Mouse (Mus musculus): Measurements from ENCODE around the gene Fem1b.

Fem1b gene

DNA sequence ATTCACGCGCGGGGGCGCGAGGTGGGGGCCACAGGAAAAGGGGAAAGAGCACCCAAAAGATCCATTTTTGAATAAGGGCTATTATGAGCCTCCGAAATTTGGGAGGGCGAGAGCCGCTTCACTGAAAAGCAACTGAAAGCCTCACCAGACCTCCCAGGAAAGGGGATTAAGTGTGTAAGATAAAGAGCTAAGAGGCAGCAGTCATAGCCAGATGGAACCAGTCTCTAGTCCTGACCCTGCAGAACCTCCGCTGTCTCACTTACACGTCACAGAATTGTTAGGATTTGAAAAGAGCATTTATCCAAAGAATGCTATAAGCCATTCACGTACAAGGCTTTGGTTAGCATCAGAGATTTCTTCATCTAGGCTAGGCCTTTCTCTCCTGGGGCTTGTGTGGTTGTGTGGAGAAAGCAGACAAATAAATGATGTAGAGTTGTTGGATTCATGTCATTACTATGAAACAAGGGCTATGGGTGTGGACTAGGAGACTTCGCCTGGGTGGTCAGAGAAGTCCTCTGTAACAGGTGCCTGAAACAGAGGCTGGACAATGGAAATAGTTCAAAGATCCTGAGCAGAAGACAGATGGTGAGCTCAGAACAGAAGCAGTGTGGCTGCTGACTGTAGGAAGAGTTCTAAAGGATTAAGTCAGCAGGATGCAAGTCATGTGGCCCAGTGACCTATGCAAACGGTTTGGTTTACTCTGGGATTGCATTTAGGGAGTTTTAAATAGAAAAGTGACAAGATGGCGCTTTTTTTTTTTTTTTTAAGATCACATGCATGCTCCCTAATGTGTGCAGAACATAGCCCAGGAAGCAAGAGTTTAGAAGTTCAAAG, 699 bp upstream of the Fem1b start:
- TF ChIP-seq GATA4 (IDR thresholded peaks at IDR 0.05; ENCODE audit: insufficient replicate concordance, low read length), result no peak

DNA sequence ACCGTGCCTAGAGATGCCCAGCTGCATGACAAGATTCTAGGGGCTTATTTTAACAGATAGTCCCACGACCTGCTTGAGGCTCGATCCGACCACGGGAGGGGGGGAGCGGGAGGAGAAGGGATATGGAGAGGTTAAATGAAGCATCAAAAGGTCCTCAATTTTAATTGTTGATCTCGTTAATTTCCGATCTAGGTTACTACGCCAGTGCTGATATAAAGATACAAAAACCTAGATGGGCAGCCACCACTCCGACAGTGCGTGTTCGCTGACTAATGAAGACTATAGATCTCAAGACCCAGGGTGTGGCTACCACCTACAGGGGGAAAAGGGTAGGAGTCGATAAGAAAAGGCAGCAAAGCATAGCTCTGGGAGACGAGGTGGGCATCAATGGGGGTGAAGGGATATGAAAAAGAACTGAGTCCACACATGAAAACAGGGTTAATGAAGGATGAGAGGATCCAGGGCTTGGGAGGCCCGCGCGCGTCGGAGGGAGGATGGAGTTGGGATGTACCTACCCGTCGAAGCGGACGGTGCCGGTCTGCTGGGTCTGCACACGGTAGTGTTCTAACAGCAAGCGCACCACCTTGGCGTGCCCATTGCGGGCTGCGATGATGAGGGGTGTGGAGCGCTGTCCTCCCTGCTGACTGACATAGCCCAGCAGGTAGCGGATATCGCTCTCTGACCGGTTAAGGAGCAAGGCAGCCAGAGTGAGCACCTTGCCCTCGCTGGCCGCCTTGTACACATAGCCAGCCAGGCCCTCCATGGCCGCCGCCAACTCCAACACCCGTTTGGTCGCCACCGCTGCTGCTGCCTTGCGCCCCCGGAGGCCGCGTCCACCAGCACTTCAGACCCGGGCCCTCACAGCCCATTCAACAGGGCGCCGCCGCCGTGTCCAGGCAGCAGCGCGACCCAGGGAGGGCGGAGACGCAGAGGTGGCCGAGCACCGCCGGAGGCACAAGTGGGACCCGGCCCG, 905 bp downstream of the Fem1b start:
- no peak for TF ChIP-seq GATA4 (IDR thresholded peaks at IDR 0.05; ENCODE audit: insufficient replicate concordance, low read length)

DNA sequence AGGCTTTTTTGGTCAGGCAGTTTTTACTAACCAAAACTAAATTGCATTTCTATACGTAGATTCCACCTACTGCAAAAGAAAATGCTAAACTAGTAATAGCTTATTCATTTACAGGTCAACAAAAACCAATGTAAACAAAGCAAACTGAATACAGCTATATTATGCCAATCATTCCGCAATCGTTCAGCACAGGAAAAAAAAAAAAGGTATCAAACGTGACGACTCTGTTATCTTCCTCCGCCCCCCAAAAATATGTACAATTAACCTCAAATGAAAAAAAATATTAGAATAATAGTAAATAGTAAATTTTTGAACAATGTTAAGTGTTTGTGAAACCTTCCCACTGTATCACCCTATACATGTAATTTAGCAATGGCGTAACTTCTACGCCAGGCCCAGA, 1.6 kb downstream of the Fem1b start:
- no peak for TF ChIP-seq GATA4 (IDR thresholded peaks at IDR 0.05; ENCODE audit: insufficient replicate concordance, low read length)

DNA sequence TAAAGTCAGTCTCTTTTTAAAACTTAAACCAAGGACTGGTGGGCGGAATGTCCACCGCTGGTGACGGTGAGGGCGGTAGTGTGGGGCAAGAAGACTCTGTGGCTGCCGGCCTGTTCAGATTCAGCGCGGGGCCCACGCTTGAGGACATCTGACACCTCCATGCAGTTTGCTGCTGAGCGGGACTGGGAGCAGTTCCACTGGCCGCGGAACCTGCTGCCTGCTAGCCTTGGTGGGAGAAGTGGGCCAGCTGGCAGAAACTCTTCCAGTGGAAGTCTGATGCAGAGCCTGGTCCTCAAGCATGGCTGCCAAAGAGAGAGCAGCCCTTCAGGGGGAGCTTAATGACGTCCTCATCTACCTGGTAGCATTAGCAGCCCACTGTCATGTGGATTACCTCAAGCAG, 21.9 kb downstream of the Fem1b start:
- TF ChIP-seq GATA4 (IDR thresholded peaks at IDR 0.05; ENCODE audit: insufficient replicate concordance, low read length), result no peak

DNA sequence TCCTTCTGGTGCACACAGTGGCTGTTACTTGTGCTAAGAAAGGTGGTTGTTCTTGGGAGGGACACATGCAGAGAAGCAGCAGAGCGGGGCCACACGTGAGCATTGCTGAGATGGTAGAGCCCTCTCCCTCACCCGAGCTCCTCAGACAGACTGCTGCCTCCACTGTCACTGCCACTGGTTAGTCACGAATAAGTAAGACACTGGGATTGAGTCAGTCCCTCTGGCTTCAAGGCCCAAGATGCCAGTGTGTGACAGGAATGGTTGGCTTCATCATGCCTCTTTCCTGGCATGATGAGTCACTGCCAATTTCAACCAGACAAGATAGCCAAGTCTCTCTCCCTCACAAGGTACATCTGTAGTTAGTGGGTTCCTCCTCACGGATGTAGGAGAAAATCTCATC, 25.0 kb downstream of the Fem1b start:
- no peak for TF ChIP-seq GATA4 (IDR thresholded peaks at IDR 0.05; ENCODE audit: insufficient replicate concordance, low read length)

DNA sequence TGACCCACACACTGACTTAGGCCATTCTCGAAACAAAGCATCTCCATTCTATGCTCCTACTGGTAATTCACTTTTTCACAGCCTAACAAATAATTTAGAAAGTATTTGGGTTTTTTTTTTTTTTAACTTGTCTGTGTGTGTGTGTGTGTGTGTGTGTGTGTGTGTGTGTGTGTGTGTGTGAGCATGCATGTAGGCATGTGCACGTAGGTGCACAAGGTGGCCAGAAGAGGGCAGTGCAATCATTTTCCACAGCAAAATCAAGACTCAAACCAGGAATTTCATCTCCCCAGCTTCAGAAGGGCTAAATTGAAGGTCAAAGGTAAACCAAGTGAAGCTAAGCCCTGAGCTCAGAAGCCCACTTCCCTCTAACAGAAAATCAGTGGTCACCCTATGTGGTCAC, 27.5 kb downstream of the Fem1b start:
- no peak for TF ChIP-seq GATA4 (IDR thresholded peaks at IDR 0.05; ENCODE audit: insufficient replicate concordance, low read length)

DNA sequence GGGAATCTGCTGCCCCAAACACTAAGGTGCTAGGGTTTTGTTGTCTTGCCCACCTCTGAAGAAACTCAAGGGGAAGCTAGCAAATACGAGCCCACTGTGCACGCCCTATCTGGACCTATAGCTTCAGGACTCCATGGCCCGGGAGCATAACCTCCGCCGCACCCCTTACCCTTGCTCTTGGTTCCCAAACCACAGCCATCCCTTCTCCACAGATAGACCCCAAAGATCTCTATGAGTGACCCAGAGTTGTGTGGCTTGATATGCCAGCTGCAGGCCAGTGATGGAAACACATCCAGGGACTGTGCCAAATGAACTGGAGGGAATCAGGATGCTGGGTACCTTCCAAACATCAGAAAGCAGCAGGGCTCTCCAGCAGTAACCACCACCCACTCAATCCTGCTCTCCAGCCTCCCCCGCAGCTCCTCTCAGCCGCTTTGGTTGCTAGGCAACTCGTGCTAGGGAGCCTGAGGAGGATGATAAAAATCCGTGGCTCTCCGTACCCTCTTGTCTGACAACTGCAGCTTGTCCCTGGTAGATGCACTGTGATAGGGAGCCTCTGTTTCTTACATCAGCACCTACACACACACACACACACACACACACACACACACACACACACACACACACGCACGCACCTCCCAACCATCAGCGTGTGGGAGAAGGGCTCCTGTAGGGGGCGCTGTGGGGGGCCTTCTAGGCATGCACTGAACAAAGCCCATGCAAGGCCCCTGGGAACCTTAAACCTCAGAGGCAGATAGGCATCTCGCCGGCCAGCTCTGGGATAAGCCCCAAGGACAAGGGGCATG, 28.6 kb downstream of the Fem1b start:
- TF ChIP-seq GATA4 (IDR thresholded peaks at IDR 0.05; ENCODE audit: insufficient replicate concordance, low read length), result no peak

DNA sequence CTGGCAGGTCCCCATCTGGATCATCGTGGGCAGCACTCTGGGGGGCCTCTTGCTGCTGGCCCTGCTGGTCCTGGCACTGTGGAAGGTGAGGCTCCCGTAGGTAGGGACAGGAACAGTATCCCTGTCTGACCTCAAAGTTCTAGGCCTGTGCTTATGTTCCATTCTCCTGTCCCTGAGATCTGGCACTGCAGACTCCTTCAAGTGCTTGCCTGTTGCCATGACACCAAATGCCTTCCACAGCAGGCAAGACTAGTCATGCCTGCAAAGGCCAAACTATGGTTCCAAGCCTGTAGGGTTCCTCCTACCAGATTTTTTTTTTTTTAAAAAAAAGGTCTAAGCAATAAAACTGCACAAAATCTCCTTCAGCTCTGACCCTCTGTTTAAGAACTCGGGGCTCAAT, 29.8 kb downstream of the Fem1b start:
- TF ChIP-seq GATA4 (IDR thresholded peaks at IDR 0.05; ENCODE audit: insufficient replicate concordance, low read length), result no peak

DNA sequence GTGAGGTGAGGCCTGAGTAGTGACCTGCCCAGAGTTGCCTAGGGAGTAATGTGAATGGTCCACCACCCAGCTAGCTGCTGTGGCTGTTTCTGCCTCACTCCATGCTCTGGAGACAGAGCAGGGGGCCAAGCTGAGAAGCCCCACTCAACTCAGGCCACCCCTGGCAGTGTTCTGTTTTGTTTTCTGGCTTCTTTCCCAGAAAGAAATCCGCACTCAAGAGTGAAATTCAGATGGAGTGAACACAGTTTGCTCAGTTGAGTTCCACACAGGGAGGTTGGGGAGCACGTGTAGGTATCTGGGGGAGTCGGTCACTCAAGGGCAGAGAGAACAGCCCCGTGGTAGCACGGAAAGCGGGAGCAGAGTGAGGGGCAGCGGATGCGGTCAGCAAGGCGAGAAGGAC, 33.0 kb downstream of the Fem1b start:
- TF ChIP-seq GATA4 (IDR thresholded peaks at IDR 0.05; ENCODE audit: insufficient replicate concordance, low read length), result no peak

DNA sequence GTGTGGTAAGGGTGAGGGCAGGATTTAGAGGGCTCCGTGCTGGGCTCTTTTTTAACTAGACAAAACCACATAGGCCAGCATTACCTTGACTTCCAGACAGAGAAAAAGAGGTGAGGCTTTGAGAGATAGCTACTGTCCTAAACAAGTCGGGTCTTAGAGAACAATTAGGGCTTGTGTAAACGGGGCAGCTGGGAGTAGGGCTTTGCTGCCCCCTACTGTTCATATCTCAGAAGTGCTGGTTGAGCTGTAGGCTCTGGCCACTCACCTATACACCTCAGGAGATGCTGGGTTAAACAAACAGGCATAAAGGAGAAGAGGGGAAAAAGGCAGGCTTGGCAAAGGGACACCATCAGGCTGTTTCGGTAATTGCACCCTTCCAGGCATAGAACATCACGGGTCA, 34.3 kb downstream of the Fem1b start:
- TF ChIP-seq GATA4 (IDR thresholded peaks at IDR 0.05; ENCODE audit: insufficient replicate concordance, low read length), result no peak

DNA sequence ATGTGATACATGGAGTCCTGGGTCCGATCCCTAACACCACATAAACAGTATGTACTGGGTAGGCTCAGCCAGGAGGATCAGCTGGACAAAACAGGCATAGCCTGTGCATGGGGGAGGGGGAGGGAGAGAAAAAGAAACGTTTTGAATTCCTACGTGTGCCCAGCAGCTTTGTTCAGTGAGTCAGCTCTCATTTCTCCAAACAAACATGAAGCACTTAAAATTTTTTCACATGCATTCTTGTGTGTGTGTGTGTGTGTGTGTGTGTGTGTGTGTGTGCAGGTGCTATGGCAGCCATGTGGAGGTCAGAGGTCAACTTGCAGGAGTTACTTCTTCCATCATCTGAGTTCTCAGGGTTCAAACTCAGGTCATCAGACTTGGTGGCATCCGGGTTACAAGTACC, 36.3 kb downstream of the Fem1b start:
- TF ChIP-seq GATA4 (IDR thresholded peaks at IDR 0.05; ENCODE audit: insufficient replicate concordance, low read length), result no peak

DNA sequence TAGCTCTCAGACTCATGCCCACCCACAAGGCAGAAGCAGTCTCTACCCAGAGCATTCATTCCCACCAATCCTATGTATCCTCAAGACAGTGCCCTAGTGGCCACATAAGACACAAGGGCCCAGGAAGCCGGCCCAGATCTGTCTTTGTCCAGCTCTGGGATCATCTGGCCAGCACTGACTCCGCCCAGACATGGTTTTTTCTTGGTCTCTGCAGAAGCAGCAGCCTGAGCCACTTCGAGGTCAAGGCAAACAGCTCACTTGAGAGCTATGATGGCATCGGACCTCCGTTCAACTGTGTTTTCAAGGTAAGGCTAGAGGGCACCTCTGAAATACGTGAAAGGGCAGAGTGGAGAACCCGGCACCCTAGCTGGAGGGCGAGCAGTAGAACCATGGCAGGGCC, 39.0 kb downstream of the Fem1b start:
- TF ChIP-seq GATA4 (IDR thresholded peaks at IDR 0.05; ENCODE audit: insufficient replicate concordance, low read length), result no peak

DNA sequence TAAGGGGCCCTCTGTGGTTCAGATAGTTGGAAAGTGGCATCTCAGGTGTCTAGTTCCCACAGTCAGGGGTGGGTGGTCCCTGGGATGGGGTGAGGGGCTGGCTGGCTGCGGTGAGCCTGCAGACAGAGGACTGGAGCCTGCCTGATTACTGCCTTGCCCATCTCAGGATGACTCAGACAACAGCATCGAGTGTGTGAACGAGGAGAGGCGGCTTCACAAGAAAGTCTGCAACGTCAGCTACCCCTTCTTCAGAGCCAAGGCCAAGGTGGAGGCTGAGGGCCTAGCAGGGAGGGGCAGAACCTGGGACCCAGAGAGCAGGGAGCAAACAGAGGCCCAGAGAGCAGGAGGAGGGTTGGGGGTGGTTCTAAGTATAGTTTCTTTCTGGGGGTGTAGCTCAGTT, 43.4 kb downstream of the Fem1b start:
- TF ChIP-seq GATA4 (IDR thresholded peaks at IDR 0.05; ENCODE audit: insufficient replicate concordance, low read length), result no peak

DNA sequence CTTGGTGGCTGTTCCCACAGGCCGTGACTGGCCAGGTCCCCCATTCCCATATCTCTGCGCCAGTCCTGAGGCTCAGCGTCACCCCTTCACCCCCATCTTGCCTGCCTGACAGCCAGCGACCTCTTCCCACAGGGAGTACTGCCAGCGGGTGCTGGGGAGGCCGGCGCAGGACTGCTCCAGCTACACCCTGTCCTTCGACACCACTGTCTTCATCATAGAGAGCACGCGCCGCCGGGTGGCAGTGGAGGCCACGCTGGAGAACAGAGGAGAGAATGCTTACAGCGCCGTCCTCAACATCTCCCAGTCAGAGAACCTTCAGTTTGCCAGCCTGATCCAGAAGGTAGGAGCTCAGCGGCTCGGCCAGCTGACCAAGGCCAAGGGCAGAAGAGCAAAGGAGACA, 44.3 kb downstream of the Fem1b start:
- no peak for TF ChIP-seq GATA4 (IDR thresholded peaks at IDR 0.05; ENCODE audit: insufficient replicate concordance, low read length)

DNA sequence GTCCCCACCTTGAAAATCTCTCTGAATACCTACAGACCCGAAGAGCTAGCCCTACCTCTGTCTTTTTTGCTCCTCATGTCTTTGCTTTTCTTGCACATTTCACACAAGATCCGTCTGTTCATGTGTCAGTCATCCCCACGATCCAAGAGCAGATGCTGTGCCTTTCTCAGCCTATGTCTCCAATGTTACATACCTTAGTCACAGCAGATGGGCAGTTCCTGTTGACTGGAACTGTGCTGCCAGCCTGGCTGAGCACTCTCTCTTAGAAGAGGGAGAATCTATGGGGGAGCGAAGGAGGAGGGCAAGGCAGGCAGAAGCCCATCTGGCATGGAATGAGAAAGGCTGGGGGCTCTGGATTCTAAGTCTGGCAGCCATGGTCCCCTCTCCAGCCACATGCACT, 46.4 kb downstream of the Fem1b start:
- no peak for TF ChIP-seq GATA4 (IDR thresholded peaks at IDR 0.05; ENCODE audit: insufficient replicate concordance, low read length)
